Mouse (Mus musculus) stomach, postnatal 0 days (tissue): Measurements from ENCODE around the gene Apobr.

ENCODE experiments used
- CTCF ChIP-seq: IDR thresholded peaks from 2 replicates; pipeline ENCODE4 v1.5.1; 2016; ENCODE audit warnings: antibody characterized with exemption, low read depth, mild to moderate bottlenecking, moderate library complexity
- EP300 ChIP-seq: optimal IDR thresholded peaks from 2 replicates; pipeline ENCODE3; 2016; ENCODE audit warnings: antibody characterized with exemption

GRCm38 (mm10) chr7:126541661-126542060, 43.1 kb upstream of the Apobr start:
- TF ChIP-seq CTCF: no peak
- no peak for TF ChIP-seq EP300
